8 mouse cellular contexts compared by ENCODE assay signal in genomic region chr3:60611839-60612238, GRCm38 (mm10).
DNase-seq lines count a peak whose midpoint lies in the region; ATAC-seq and TF ChIP-seq lines count a peak whose summit lies in the region.

No protein-coding gene starts in this region.

- WGBS in heart, postnatal 0 days: 21% methylated on average over 2 of the region's 2 CpGs
- WGBS in neural tube, embryonic 11.5 days: 24% methylated on average over 2 of the region's 2 CpGs

- no peak for TF ChIP-seq EP300 in heart, postnatal 0 days (IDR thresholded peaks at IDR 0.05; ENCODE audit: low read depth)

- TF ChIP-seq CTCF in heart, postnatal 0 days (IDR thresholded peaks at IDR 0.05; ENCODE audit: low read depth): peak; percentile 67

- H3K9me3 ChIP-seq in heart, postnatal 0 days (replicated peaks; ENCODE audit: control insufficient read depth, low read length): no peaks in the 10 kb centered on the region
- H3K9me3 ChIP-seq in neural tube, embryonic 11.5 days (ENCODE audit: control insufficient read depth, low read length): no peaks in the 10 kb centered on the region

- intact Hi-C loops in heart, postnatal 25 days (cut with DNase I): loop anchor here (10.0 kb wide), 1 partner anchor 153 kb away; no protein-coding TSS in a partner anchor

- no peak overlapping the region for H3K4me3 ChIP-seq in heart, postnatal 0 days (ENCODE audit: low read depth, low read length)
- no peak overlapping the region for H3K4me3 ChIP-seq in neural tube, embryonic 11.5 days (ENCODE audit: low read depth, low read length)

- H3K9ac ChIP-seq in heart, postnatal 0 days (replicated peaks; ENCODE audit: low read depth, low read length): no peak overlapping the region
- no peak overlapping the region for H3K9ac ChIP-seq in neural tube, embryonic 11.5 days (ENCODE audit: low read length)

- H3K36me3 ChIP-seq in heart, postnatal 0 days (replicated peaks; ENCODE audit: control insufficient read depth, insufficient read depth, low read length): peaks cover 23% of the 10 kb centered on the region
- H3K36me3 ChIP-seq in neural tube, embryonic 11.5 days (ENCODE audit: control insufficient read depth, insufficient read depth, low read length): no peaks in the 10 kb centered on the region

- no peak overlapping the region for H3K4me2 ChIP-seq in heart, postnatal 0 days (ENCODE audit: low read depth, low read length)
- no peak overlapping the region for H3K4me2 ChIP-seq in neural tube, embryonic 11.5 days (ENCODE audit: low read depth)

- ATAC-seq in heart, postnatal 0 days (ENCODE audit: insufficient read depth, low read depth): no peak
- ATAC-seq in neural tube, embryonic 11.5 days (ENCODE audit: insufficient read depth, low FRiP score, low TSS enrichment): no peak

- H3K27ac ChIP-seq in heart, postnatal 0 days (ENCODE audit: low read depth): no peak overlapping the region
- H3K27ac ChIP-seq in neural tube, embryonic 11.5 days (ENCODE audit: low read depth, low read length): no peak overlapping the region

- no peaks in the 10 kb centered on the region for H3K4me1 ChIP-seq in heart, postnatal 0 days (ENCODE audit: control insufficient read depth, insufficient read depth)
- H3K4me1 ChIP-seq in neural tube, embryonic 11.5 days (ENCODE audit: control insufficient read depth, insufficient read depth, low read length): no peaks in the 10 kb centered on the region

- no peaks in the 10 kb centered on the region for H3K27me3 ChIP-seq in heart, postnatal 0 days (ENCODE audit: control insufficient read depth, insufficient read depth, low read length)
- H3K27me3 ChIP-seq in neural tube, embryonic 11.5 days (ENCODE audit: control insufficient read depth, insufficient read depth, low read length): no peaks in the 10 kb centered on the region

- DNase-seq in heart, postnatal 0 days (ENCODE audit: low spot score): peak; percentile 46
- no peak for DNase-seq in heart, postnatal 25 days (ENCODE audit: low spot score)
- peak; percentile 54 for DNase-seq in urinary bladder, postnatal 25 days (ENCODE audit: low spot score)
- DNase-seq in urinary bladder, adult 18-20 months (ENCODE audit: low spot score in 2 of 2): no peak
- DNase-seq in cerebellum, postnatal 10 days: peak; percentile 70 to 82
- peak; percentile 34 to 57 for DNase-seq in kidney, postnatal 4 days
- DNase-seq in neural tube, embryonic 11.5 days (ENCODE audit: low spot score): peak; percentile 38
- no peak for DNase-seq in yolk sac, embryonic 10.5 days (ENCODE audit: low spot score)

Comparison
In these comparisons a context has a peak if more than half of its experiments do, and no peak if none do; other contexts are left out.
1. DNase-seq: peak in heart, postnatal 0 days (single experiment), urinary bladder, postnatal 25 days (single experiment), cerebellum, postnatal 10 days (2 of 2), kidney, postnatal 4 days (2 of 2) and neural tube, embryonic 11.5 days (single experiment); none in heart, postnatal 25 days (single experiment), urinary bladder, adult 18-20 months (0 of 2) and yolk sac, embryonic 10.5 days (single experiment).